14 mouse cellular contexts compared by ENCODE assay signal in genomic region chr9:45537649-45538048, GRCm38 (mm10).
"Had no signal": no experiment of that assay in that cellular context is flagged by ENCODE, and none has a peak within 500 bp of the region (broad histone marks: within the 10 kb centered on the region; RNA-seq: fewer than 3 reads in every experiment).

No protein-coding gene starts in this region.

- DNase-seq: kidney, adult 2 months; kidney, postnatal 14 days; layer of hippocampus, adult 9-11 months; lung, adult 2 months; lung, postnatal 36 days; right cerebral cortex, postnatal 4 days; spleen, adult 18-20 months; thymus, adult 2 months; thymus, postnatal 25 days had no signal

- H3K4me3 ChIP-seq: kidney, embryonic 15.5 days; limb, embryonic 13.5 days; midbrain, embryonic 13.5 days had no signal

- H3K27ac ChIP-seq: kidney, embryonic 15.5 days; limb, embryonic 13.5 days; liver, embryonic 14.5 days; midbrain, embryonic 13.5 days had no signal

- H3K36me3 ChIP-seq: kidney, embryonic 15.5 days; limb, embryonic 13.5 days; midbrain, embryonic 13.5 days had no signal

- H3K9me3 ChIP-seq: kidney, embryonic 15.5 days; limb, embryonic 13.5 days; midbrain, embryonic 13.5 days had no signal

- H3K9ac ChIP-seq: kidney, embryonic 15.5 days; limb, embryonic 13.5 days; liver, embryonic 14.5 days; midbrain, embryonic 13.5 days had no signal

- ATAC-seq: lung, postnatal 0 days; midbrain, embryonic 13.5 days had no signal

- H3K27me3 ChIP-seq: limb, embryonic 13.5 days; midbrain, embryonic 13.5 days had no signal

- H3K4me2 ChIP-seq: kidney, embryonic 15.5 days; limb, embryonic 13.5 days; midbrain, embryonic 13.5 days had no signal
